ENCODE assay signal across 24 mouse cellular contexts in the genomic region with DNA sequence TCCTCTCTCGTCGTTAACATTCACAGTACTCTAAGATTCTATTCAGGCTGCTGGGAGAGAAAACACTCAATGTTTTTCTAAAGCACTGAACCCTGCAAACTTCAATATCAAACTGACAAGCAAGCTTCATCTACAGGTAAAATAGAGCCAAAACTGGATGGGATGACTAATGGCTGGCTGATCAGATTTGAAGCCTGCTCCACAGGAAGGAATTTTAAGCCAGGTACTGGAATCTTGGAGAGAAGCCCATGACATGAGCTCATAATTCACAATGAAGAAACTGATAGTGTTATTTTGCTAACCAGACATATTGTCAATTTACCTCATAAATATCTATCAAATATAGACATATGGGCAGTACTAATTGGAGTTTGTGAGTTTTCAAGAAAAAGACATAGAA.
"Had no signal": no experiment of that assay in that cellular context is flagged by ENCODE, and none has a peak within 500 bp of the region (broad histone marks: within the 10 kb centered on the region; RNA-seq: fewer than 3 reads in every experiment).

No protein-coding gene starts in this region.

- H3K27ac ChIP-seq: embryonic facial prominence, embryonic 10.5 days; embryonic facial prominence, embryonic 12.5 days; embryonic facial prominence, embryonic 13.5 days; embryonic facial prominence, embryonic 15.5 days; forebrain, embryonic 10.5 days; forebrain, embryonic 12.5 days; forebrain, embryonic 13.5 days; forebrain, embryonic 15.5 days; gastrocnemius, adult 2 months; heart, adult 2 months; heart, embryonic 10.5 days had no signal

- ATAC-seq: forebrain, embryonic 13.5 days; forebrain, embryonic 14.5 days; forebrain, embryonic 15.5 days; forebrain, embryonic 16.5 days; forebrain, postnatal 0 days had no signal

- H3K4me1 ChIP-seq: embryonic facial prominence, embryonic 10.5 days; embryonic facial prominence, embryonic 12.5 days; embryonic facial prominence, embryonic 13.5 days; embryonic facial prominence, embryonic 15.5 days; forebrain, embryonic 10.5 days; forebrain, embryonic 12.5 days; forebrain, embryonic 13.5 days; forebrain, embryonic 15.5 days; heart, embryonic 10.5 days had no signal

- H3K36me3 ChIP-seq: embryonic facial prominence, embryonic 10.5 days; embryonic facial prominence, embryonic 12.5 days; embryonic facial prominence, embryonic 13.5 days; embryonic facial prominence, embryonic 15.5 days; forebrain, embryonic 10.5 days; forebrain, embryonic 12.5 days; forebrain, embryonic 15.5 days; heart, embryonic 10.5 days had no signal

- H3K9ac ChIP-seq: embryonic facial prominence, embryonic 12.5 days; embryonic facial prominence, embryonic 13.5 days; embryonic facial prominence, embryonic 15.5 days; forebrain, embryonic 12.5 days; forebrain, embryonic 13.5 days; forebrain, embryonic 15.5 days; forebrain, postnatal 0 days had no signal

- H3K27me3 ChIP-seq: embryonic facial prominence, embryonic 12.5 days; embryonic facial prominence, embryonic 13.5 days; embryonic facial prominence, embryonic 15.5 days; forebrain, embryonic 12.5 days; forebrain, embryonic 13.5 days; forebrain, embryonic 15.5 days had no signal

- H3K4me2 ChIP-seq: embryonic facial prominence, embryonic 12.5 days; embryonic facial prominence, embryonic 13.5 days; embryonic facial prominence, embryonic 15.5 days; forebrain, embryonic 12.5 days; forebrain, embryonic 13.5 days; forebrain, embryonic 15.5 days had no signal

- H3K9me3 ChIP-seq: embryonic facial prominence, embryonic 10.5 days; embryonic facial prominence, embryonic 12.5 days; embryonic facial prominence, embryonic 13.5 days; embryonic facial prominence, embryonic 15.5 days; forebrain, embryonic 10.5 days; forebrain, embryonic 12.5 days; forebrain, embryonic 13.5 days; forebrain, embryonic 15.5 days; heart, embryonic 10.5 days had no signal

- H3K4me3 ChIP-seq: embryonic facial prominence, embryonic 10.5 days; embryonic facial prominence, embryonic 12.5 days; embryonic facial prominence, embryonic 13.5 days; embryonic facial prominence, embryonic 15.5 days; erythroblast, embryonic 14.5 days; forebrain, embryonic 10.5 days; forebrain, embryonic 12.5 days; forebrain, embryonic 13.5 days; forebrain, embryonic 15.5 days; gastrocnemius, adult 2 months; heart, adult 2 months; heart, embryonic 10.5 days had no signal

- DNase-seq: cerebellum, adult 8-10 months; cerebellum, adult 9-10 months; embryo, embryonic 11 days; forebrain, postnatal 0 days; gastrocnemius, adult 2 months; gastrocnemius, postnatal 10 days; gastrocnemius, postnatal 14 days; gastrocnemius, postnatal 25 days; gastrocnemius, postnatal 36 days; heart, adult 11 months; heart, adult 18-20 months; heart, adult 2 months had no signal
